Mouse (Mus musculus): Measurements from ENCODE around the gene Olfr352.

Olfr352 gene

GRCm38 (mm10) chr2:36868160-36868559, at the start of gene Olfr352:
Gene Olfr352 (plus strand): TSS chr2:36868460.
- no peak for DNase-seq

GRCm38 (mm10) chr2:36846010-36846409, 22.2 kb upstream of the Olfr352 start, which contains the start of gene Olfr350:
Gene Olfr350 (plus strand): TSS chr2:36846310.
- no peak for DNase-seq

- DNase-seq, result no peak
Observed at GRCm38 (mm10) chr2:36862560-36862959, 5.7 kb upstream of the Olfr352 start, which contains the start of gene Olfr351. Gene Olfr351 (minus strand): TSS chr2:36862660.

GRCm38 (mm10) chr2:36892836-36893235, 24.6 kb downstream of the Olfr352 start, which contains the start of gene Olfr353:
Gene Olfr353 (minus strand): TSS chr2:36892936.
- no peak for DNase-seq

- DNase-seq, result no peak
Observed at GRCm38 (mm10) chr2:36897114-36897513, 28.9 kb downstream of the Olfr352 start.

- no peak for DNase-seq
Observed at GRCm38 (mm10) chr2:36905380-36905779, 37.1 kb downstream of the Olfr352 start, which contains the start of gene Olfr354. Gene Olfr354 (plus strand): TSS chr2:36905680.

Measured in cerebellum, adult 9-10 months (tissue).